Mouse (Mus musculus): Measurements from ENCODE around the gene Nek2. TPM values are rescaled to one million over a fixed set of nuclear protein-coding genes. Genes with fewer than 3 reads are reported as not detected.
A peak's percentile ranks its signal among the peaks of the same experiment; 100 is the strongest.

Gene Nek2
- polyA plus RNA-seq, 1 experiment from 2014 or later: 50.8 TPM

DNA sequence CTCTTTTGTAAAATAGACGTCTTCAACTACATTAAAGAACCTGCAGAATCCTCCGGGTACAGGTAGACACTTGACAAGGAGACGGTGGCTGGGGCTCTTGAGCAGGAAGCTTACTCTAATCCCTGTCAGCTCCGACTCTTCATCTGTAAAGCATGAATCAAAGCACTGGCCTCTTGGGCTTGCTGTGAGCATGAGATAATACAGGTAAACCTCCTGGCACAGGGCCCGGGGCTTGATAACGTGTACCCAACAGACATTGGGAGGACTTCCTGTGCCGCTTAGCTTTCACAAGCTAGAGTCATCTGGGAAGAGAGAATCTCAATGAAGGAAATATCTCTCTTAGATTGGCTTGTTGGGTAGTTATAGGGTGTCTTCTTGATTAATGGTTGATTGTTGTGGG is 53.8 kb downstream of the Nek2 start:
- H3K27ac ChIP-seq (ENCODE audit: low read length): no peak overlapping the region
- ATAC-seq (ENCODE audit: low FRiP score, low TSS enrichment): no peak
- no peaks in the 10 kb centered on the region for H3K36me3 ChIP-seq (ENCODE audit: insufficient read depth, low read length)
- no peak overlapping the region for H3K9ac ChIP-seq (replicated peaks; ENCODE audit: low read length)
- H3K27me3 ChIP-seq (ENCODE audit: insufficient read depth, low read length): no peaks in the 10 kb centered on the region
- 87% methylated on average over 7 of the region's 7 CpGs for WGBS
- no peaks in the 10 kb centered on the region for H3K9me3 ChIP-seq (ENCODE audit: low read length)
- peaks cover 6% of the 10 kb centered on the region; the same call in 1 of the 2 replicates for H3K4me1 ChIP-seq (ENCODE audit: insufficient read depth, low read length)
- no peak overlapping the region for H3K4me2 ChIP-seq (replicated peaks; ENCODE audit: low read depth, low read length)
- H3K4me3 ChIP-seq (ENCODE audit: low read length): no peak overlapping the region

DNA sequence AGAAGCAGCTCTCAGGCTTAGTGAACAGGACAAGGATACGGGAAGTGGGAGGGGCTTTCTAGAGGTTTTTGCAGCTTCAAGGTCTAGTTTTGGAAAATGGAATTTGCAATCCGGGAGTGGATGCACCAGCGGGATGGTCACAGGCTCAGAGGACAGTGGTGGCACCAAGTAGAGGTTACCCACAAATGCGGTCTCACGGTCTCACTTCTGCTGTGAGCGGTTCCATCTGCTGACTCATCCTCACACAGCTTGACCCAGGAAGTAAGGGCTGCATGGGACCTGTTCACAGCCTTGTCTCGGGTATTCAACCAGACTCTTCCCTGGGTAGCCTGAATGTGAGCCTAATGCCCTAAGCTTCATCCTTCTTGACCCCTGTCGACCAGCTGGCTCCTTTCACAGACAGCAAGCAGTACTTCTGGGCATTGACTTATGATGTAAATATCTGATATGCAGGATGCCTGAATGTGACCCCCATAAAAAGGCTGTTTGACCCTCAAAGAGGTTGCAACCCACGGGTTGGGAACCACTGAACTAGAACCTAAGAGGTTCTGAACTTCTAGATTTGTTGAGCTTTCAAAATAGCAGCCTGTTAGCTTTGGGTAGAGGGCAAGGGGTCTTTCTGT is 54.5 kb downstream of the Nek2 start:
- Histone ChIP-seq H3K4me2 (replicated peaks; ENCODE audit: low read depth, low read length) (no peak overlapping the region), H3K4me3 (ENCODE audit: low read length) (no peak overlapping the region), H3K9ac (replicated peaks; ENCODE audit: low read length) (no peak overlapping the region), H3K4me1 (ENCODE audit: insufficient read depth, low read length) (peaks cover 6% of the 10 kb centered on the region; the same call in 1 of the 2 replicates), H3K27ac (ENCODE audit: low read length) (no peak overlapping the region), H3K9me3 (ENCODE audit: low read length) (no peaks in the 10 kb centered on the region), H3K36me3 (ENCODE audit: insufficient read depth, low read length) (no peaks in the 10 kb centered on the region), H3K27me3 (ENCODE audit: insufficient read depth, low read length) (no peaks in the 10 kb centered on the region)
- peak; percentile 50; the same call in 1 of the 2 replicates for ATAC-seq (ENCODE audit: low FRiP score, low TSS enrichment)
- 40% methylated on average over 9 of the region's 9 CpGs for WGBS

DNA sequence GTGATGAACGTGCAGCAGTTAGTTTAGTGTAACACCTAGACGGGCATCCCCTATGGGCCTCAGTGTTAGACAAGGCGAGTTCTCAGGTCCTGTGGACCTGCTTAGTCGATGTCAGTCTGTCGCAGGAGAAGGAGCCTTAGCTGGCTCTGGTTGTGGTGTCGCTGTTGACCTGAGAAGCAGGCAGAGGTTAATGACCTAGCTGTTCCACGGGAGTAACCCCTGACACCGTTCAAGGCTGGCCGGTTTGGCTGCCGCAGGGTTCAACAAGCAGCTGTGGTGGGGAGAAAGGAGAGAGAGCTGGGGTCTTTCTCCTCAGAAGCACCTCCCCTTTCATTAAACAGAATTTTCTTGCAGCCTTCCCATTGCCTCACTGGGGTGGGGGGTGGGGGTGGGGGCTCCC is 56.4 kb downstream of the Nek2 start:
- no peak overlapping the region for H3K9ac ChIP-seq (replicated peaks; ENCODE audit: low read length)
- no peak overlapping the region for H3K27ac ChIP-seq (ENCODE audit: low read length)
- no peak for ATAC-seq (ENCODE audit: low FRiP score, low TSS enrichment)
- H3K4me1 ChIP-seq (ENCODE audit: insufficient read depth, low read length): peaks cover 6% of the 10 kb centered on the region; the same call in 1 of the 2 replicates
- no peak overlapping the region for H3K4me3 ChIP-seq (ENCODE audit: low read length)
- no peaks in the 10 kb centered on the region for H3K27me3 ChIP-seq (ENCODE audit: insufficient read depth, low read length)
- H3K9me3 ChIP-seq (ENCODE audit: low read length): no peaks in the 10 kb centered on the region
- no peak overlapping the region for H3K4me2 ChIP-seq (replicated peaks; ENCODE audit: low read depth, low read length)
- 35% methylated on average over 10 of the region's 10 CpGs for WGBS
- H3K36me3 ChIP-seq (ENCODE audit: insufficient read depth, low read length): no peaks in the 10 kb centered on the region

- no peak overlapping the region for H3K9ac ChIP-seq (replicated peaks; ENCODE audit: low read length)
- no peak overlapping the region for H3K4me3 ChIP-seq (ENCODE audit: low read length)
- no peaks in the 10 kb centered on the region for H3K27me3 ChIP-seq (ENCODE audit: insufficient read depth, low read length)
- no peaks in the 10 kb centered on the region for H3K9me3 ChIP-seq (ENCODE audit: low read length)
- no peak overlapping the region for H3K4me2 ChIP-seq (replicated peaks; ENCODE audit: low read depth, low read length)
- no peak overlapping the region for H3K27ac ChIP-seq (ENCODE audit: low read length)
- H3K36me3 ChIP-seq (ENCODE audit: insufficient read depth, low read length): no peaks in the 10 kb centered on the region
- WGBS: 84% methylated on average over 4 of the region's 4 CpGs
- peaks cover 6% of the 10 kb centered on the region; the same call in 1 of the 2 replicates for H3K4me1 ChIP-seq (ENCODE audit: insufficient read depth, low read length)
- no peak for ATAC-seq (ENCODE audit: low FRiP score, low TSS enrichment)
Measured at GRCm38 (mm10) chr1:191878518-191878921, 57.3 kb downstream of the Nek2 start.

DNA sequence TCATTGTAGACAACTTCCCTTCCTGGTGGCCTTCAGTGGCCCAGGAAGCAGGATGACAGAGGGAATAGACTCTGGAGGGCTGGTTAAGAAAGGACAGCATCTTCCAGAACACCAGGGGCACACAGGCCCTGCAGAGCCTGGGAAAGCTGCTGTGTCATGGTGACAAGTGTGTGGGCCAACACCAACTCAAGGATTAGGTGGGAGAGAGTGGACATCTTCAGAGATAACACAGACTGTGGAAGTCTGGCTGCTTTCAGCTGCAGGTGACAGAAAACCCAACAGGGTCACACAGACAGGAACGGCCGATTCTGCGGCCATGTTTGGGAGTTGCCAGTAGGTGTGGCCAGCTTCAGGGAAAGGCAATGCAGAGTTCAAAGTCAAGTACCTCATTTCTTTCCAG is 59.0 kb downstream of the Nek2 start:
- peaks cover 6% of the 10 kb centered on the region; the same call in 1 of the 2 replicates for H3K4me1 ChIP-seq (ENCODE audit: insufficient read depth, low read length)
- no peak overlapping the region for H3K9ac ChIP-seq (replicated peaks; ENCODE audit: low read length)
- 76% methylated on average over 3 of the region's 3 CpGs for WGBS
- H3K27ac ChIP-seq (ENCODE audit: low read length): no peak overlapping the region
- no peaks in the 10 kb centered on the region for H3K36me3 ChIP-seq (ENCODE audit: insufficient read depth, low read length)
- no peaks in the 10 kb centered on the region for H3K27me3 ChIP-seq (ENCODE audit: insufficient read depth, low read length)
- H3K4me2 ChIP-seq (replicated peaks; ENCODE audit: low read depth, low read length): no peak overlapping the region
- H3K4me3 ChIP-seq (ENCODE audit: low read length): no peak overlapping the region
- no peaks in the 10 kb centered on the region for H3K9me3 ChIP-seq (ENCODE audit: low read length)
- ATAC-seq (ENCODE audit: low FRiP score, low TSS enrichment): no peak

DNA sequence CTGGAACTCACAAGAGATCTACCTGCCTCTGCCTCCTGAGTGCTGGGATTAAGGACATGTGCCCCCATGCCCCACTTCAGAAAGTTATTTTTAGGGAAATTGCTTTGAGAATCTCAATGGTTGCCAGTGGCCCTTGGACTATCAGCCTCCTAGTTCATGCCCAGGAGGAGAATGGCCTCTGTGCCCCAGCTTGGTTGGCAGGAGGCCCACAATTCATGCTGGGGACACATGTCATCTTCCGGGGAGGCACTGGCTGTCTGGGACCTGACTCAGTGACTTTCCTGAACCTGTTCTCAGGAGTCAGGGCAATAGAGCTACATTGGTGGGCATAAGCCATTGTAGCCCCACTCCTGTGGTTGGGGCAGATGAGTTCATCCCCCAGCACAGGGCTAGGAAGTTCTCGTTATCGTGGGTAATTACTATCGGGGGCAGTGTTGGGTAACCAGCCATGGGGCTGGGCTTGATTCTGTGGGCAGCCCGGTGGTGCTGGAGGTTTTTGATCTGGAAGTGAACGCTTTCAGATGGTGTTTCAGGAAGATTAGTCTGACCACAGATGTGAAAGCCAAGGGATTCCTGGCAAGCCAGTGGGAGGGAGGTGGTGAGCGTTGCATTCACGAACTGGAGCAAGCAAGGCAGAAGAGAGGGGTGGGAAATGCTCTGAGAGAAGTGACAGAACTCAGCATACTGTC is 59.8 kb downstream of the Nek2 start:
- 56% methylated on average over 8 of the region's 8 CpGs for WGBS

DNA sequence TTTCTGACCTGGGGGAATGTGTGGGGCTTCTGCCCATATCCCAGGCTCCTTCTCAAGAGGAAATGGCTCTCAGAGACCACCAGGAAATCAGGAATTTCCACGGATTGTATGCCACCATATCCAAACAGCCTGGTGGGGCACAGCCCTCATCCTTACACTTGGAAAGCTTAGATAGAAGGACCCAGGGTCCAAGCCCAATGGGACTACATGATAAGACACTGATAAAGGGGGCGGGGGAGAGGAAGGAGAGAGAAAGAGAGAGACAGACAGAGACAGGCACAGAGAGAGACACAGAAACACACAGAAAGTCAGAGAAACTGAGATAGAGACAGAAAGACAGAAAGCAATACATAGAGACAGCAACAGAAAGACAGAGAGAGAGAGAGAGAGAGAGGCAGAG is 60.4 kb downstream of the Nek2 start:
- Histone ChIP-seq H3K9me3 (ENCODE audit: low read length) (no peaks in the 10 kb centered on the region), H3K9ac (replicated peaks; ENCODE audit: low read length) (no peak overlapping the region), H3K27me3 (ENCODE audit: insufficient read depth, low read length) (no peaks in the 10 kb centered on the region), H3K36me3 (ENCODE audit: insufficient read depth, low read length) (no peaks in the 10 kb centered on the region), H3K4me2 (replicated peaks; ENCODE audit: low read depth, low read length) (no peak overlapping the region), H3K27ac (ENCODE audit: low read length) (no peak overlapping the region), H3K4me1 (ENCODE audit: insufficient read depth, low read length) (no peaks in the 10 kb centered on the region), H3K4me3 (ENCODE audit: low read length) (no peak overlapping the region)
- 63% methylated on average over 2 of the region's 2 CpGs for whole genome bisulfite sequencing
- no peak for ATAC-seq (ENCODE audit: low FRiP score, low TSS enrichment)

More for the DNA sequence above, 59.8 kb downstream of the Nek2 start:
- ATAC-seq (ENCODE audit: low FRiP score, low TSS enrichment): no peak
- Histone ChIP-seq H3K4me2 (replicated peaks; ENCODE audit: low read depth, low read length) (no peak overlapping the region), H3K9me3 (ENCODE audit: low read length) (no peaks in the 10 kb centered on the region), H3K27me3 (ENCODE audit: insufficient read depth, low read length) (no peaks in the 10 kb centered on the region), H3K4me3 (ENCODE audit: low read length) (no peak overlapping the region), H3K36me3 (ENCODE audit: insufficient read depth, low read length) (no peaks in the 10 kb centered on the region), H3K4me1 (ENCODE audit: insufficient read depth, low read length) (peaks cover under 1% of the 10 kb centered on the region; the same call in 1 of the 2 replicates), H3K27ac (ENCODE audit: low read length) (no peak overlapping the region), H3K9ac (replicated peaks; ENCODE audit: low read length) (no peak overlapping the region)

Other genes starting within 250 kb of the Nek2 start
- 53.3 and 61.0 TPM in 2 replicates for gene Dtl, start 245.9 kb upstream of the Nek2 start, polyA plus RNA-seq (2015; fragmentation: Nextera tagmentation; extraction: Ambion mirVana)
- gene Ints7, start 245.8 kb upstream of the Nek2 start, polyA plus RNA-seq (2015; fragmentation: Nextera tagmentation; extraction: Ambion mirVana): 63.7 and 70.9 TPM in 2 replicates
- gene Lpgat1, start 103.6 kb upstream of the Nek2 start, polyA plus RNA-seq (2015; fragmentation: Nextera tagmentation; extraction: Ambion mirVana): 13.6 and 14.7 TPM in 2 replicates
- 1.6 and 2.0 TPM in 2 replicates for gene Slc30a1, start 85.3 kb downstream of the Nek2 start, polyA plus RNA-seq (2015; fragmentation: Nextera tagmentation; extraction: Ambion mirVana)
- gene Rd3, start 155.9 kb downstream of the Nek2 start, polyA plus RNA-seq (2015; fragmentation: Nextera tagmentation; extraction: Ambion mirVana): 0.55 TPM in 2 replicates

Data from kidney, embryonic 16.5 days (tissue).